Mouse (Mus musculus) CH12.LX (cell line): Measurements from ENCODE around the gene Btbd19. TPM values are rescaled to one million over a fixed set of nuclear protein-coding genes. Genes with fewer than 3 reads are reported as not detected.

Experiments used
- DNase-seq: peaks from one replicate; pipeline ENCODE4 v3.0.0-alpha.2; 2013; ENCODE audit errors: extremely low read depth
- H3K27ac ChIP-seq: 2 replicates; pipeline ENCODE4 v1.5.1; 2012; ENCODE audit warnings: low read depth, mild to moderate bottlenecking, control low read depth, moderate library complexity; ENCODE audit not compliant: insufficient read depth
- H3K27me3 ChIP-seq: replicated peaks from 2 replicates; pipeline ENCODE3; 2012; ENCODE audit warnings: inconsistent platforms
- H3K36me3 ChIP-seq, 2 experiments: replicated peaks in 1 of 2; 2 replicates each; pipeline versions ENCODE3 to v1.6.1; 2012; ENCODE audit warnings: inconsistent platforms in 1 of 2, low read length in 1 of 2, mild to moderate bottlenecking in 1 of 2, mixed read lengths in 1 of 2, moderate library complexity in 1 of 2; ENCODE audit not compliant: control insufficient read depth in 1 of 2, insufficient read depth in 1 of 2
- H3K4me1 ChIP-seq, 2 experiments: 2 replicates each; pipeline ENCODE4 v1.6.1; 2012; ENCODE audit warnings: inconsistent platforms in 1 of 2, moderate library complexity in 1 of 2; ENCODE audit not compliant: insufficient read depth in 2 of 2, control insufficient read depth in 1 of 2
- H3K4me2 ChIP-seq: 2 replicates; pipeline ENCODE4 v1.6.1; 2012; ENCODE audit warnings: low read depth, mild to moderate bottlenecking, control low read depth; ENCODE audit not compliant: poor library complexity, insufficient read depth, severe bottlenecking
- H3K4me3 ChIP-seq, 3 experiments: fragments of 150-350 bp in 1 of 3; sonication (generic) in 1 of 3; replicated peaks in 1 of 3; 2 replicates each; pipeline versions ENCODE3 to v1.5.1; 2011 to 2012; ENCODE audit warnings: low read depth in 2 of 3, low read length in 2 of 3, mild to moderate bottlenecking in 2 of 3, moderate library complexity in 2 of 3, control low read depth in 1 of 3, improper control_type of control experiment in 1 of 3, inconsistent platforms in 1 of 3, mixed read lengths in 1 of 3; ENCODE audit not compliant: poor library complexity in 1 of 3
- H3K79me2 ChIP-seq: replicated peaks from 2 replicates; pipeline ENCODE4 v1.6.1; 2012; ENCODE audit warnings: mild to moderate bottlenecking, moderate library complexity; ENCODE audit not compliant: control insufficient read depth, poor library complexity, insufficient read depth, severe bottlenecking; ENCODE audit errors: extremely low read depth
- H3K9ac ChIP-seq: 2 replicates; pipeline ENCODE4 v1.6.1; 2012; ENCODE audit warnings: low read depth, mild to moderate bottlenecking, control low read depth, moderate library complexity; ENCODE audit not compliant: insufficient read depth
- H3K9me3 ChIP-seq: replicated peaks from 2 replicates; pipeline ENCODE3; 2012; ENCODE audit warnings: low read length, inconsistent platforms, mixed read lengths
- CHD1 ChIP-seq: IDR thresholded peaks from 2 replicates; pipeline ENCODE4 v1.6.1; 2012; ENCODE audit warnings: low read depth, low read length, improper control_type of control experiment, inconsistent platforms
- CHD2 ChIP-seq: IDR thresholded peaks from 2 replicates; pipeline ENCODE4 v1.6.1; 2011; ENCODE audit warnings: low read length, improper control_type of control experiment
- E2F4 ChIP-seq: IDR thresholded peaks from 2 replicates; pipeline ENCODE4 v1.6.1; 2011; ENCODE audit warnings: low read depth, low read length, improper control_type of control experiment; ENCODE audit not compliant: insufficient replicate concordance
- ELF1 ChIP-seq: IDR thresholded peaks from 2 replicates; pipeline ENCODE4 v1.6.1; 2014; ENCODE audit warnings: low read depth, mild to moderate bottlenecking, inconsistent platforms, low read length, improper control_type of control experiment
- ETS1 ChIP-seq: conservative IDR thresholded peaks from 2 replicates; pipeline ENCODE4 v1.6.1; 2012; ENCODE audit warnings: low read depth, mild to moderate bottlenecking, inconsistent platforms, low read length, improper control_type of control experiment, moderate library complexity
- GABPA ChIP-seq: IDR thresholded peaks from 2 replicates; pipeline ENCODE4 v1.6.1; 2012; ENCODE audit warnings: low read depth, low read length, improper control_type of control experiment, inconsistent platforms; ENCODE audit not compliant: insufficient replicate concordance
- IRF4 ChIP-seq: IDR thresholded peaks from 2 replicates; pipeline ENCODE4 v1.6.1; 2014; ENCODE audit warnings: low read depth, mild to moderate bottlenecking, inconsistent platforms, low read length, improper control_type of control experiment
- MAFK ChIP-seq: IDR thresholded peaks from 2 replicates; pipeline ENCODE4 v1.6.1; 2011; ENCODE audit warnings: low read length, improper control_type of control experiment; ENCODE audit not compliant: insufficient replicate concordance
- MAX ChIP-seq: IDR thresholded peaks from 2 replicates; pipeline ENCODE4 v1.6.1; 2011; ENCODE audit warnings: low read length, improper control_type of control experiment
- POLR2A ChIP-seq: IDR thresholded peaks from 2 replicates; pipeline ENCODE4 v1.6.1; 2011; ENCODE audit warnings: low read depth, mild to moderate bottlenecking, improper control_type of control experiment, low read length
- POLR2AphosphoS2 ChIP-seq: IDR thresholded peaks from 2 replicates; pipeline ENCODE4 v1.6.1; 2011; ENCODE audit warnings: low read depth, low read length, improper control_type of control experiment
- RAD21 ChIP-seq: IDR thresholded peaks from 2 replicates; pipeline ENCODE4 v1.6.1; 2011; ENCODE audit warnings: low read depth, mild to moderate bottlenecking, low read length, improper control_type of control experiment, moderate library complexity
- RCOR1 ChIP-seq: conservative IDR thresholded peaks from 2 replicates; pipeline ENCODE4 v1.6.1; 2012; ENCODE audit warnings: low read depth, mild to moderate bottlenecking, inconsistent platforms, low read length, improper control_type of control experiment
- SMC3 ChIP-seq: IDR thresholded peaks from 2 replicates; pipeline ENCODE4 v1.6.1; 2011; ENCODE audit warnings: low read depth, low read length, improper control_type of control experiment
- USF2 ChIP-seq: conservative IDR thresholded peaks from 2 replicates; pipeline ENCODE4 v1.6.1; 2011; ENCODE audit warnings: low read depth, low read length, improper control_type of control experiment
- ZKSCAN1 ChIP-seq: IDR thresholded peaks from 2 replicates; pipeline ENCODE4 v1.6.1; 2012; ENCODE audit warnings: low read depth, inconsistent platforms, low read length, improper control_type of control experiment, borderline replicate concordance
- ZMIZ1 ChIP-seq: IDR thresholded peaks from 2 replicates; pipeline ENCODE4 v1.6.1; 2012; ENCODE audit warnings: low read depth, mild to moderate bottlenecking, inconsistent platforms, low read length, improper control_type of control experiment
- ZNF384 ChIP-seq: IDR thresholded peaks from 2 replicates; pipeline ENCODE4 v1.6.1; 2012; ENCODE audit warnings: low read depth, low read length, improper control_type of control experiment, inconsistent platforms
- dilution Hi-C: fragments of 300-500 bp; cut with MboI; formaldehyde crosslinking; loops from 2 replicates; pipeline ENCODE4 v1.14.3; 2020; ENCODE audit warnings: low sequenced_read_pairs; ENCODE audit not compliant: extremely low pct_unique_long_range_greater_than_20kb, extremely low pct_ligation_motif_present
- in situ Hi-C: fragments of 300-500 bp; cut with MboI; formaldehyde crosslinking; loops from 3 replicates; pipeline ENCODE4 v1.14.3; 2019; ENCODE audit warnings: low sequenced_read_pairs, low pct_ligation_motif_present, low pct_unique_long_range_greater_than_20kb, mixed read lengths
- polyA plus RNA-seq: library from polyadenylated mRNA; unstranded; fragments of >175 nt; gene quantifications from 2 replicates; pipeline ENCODE4 v1.2.1, GENCODE M21; 2012; ENCODE audit warnings: low read depth; ENCODE audit not compliant: insufficient read length
- total RNA-seq, 2 experiments: library from RNA; depleted of rRNA; stranded (reverse); fragments of 300-350 nt in 1 of 2; fragments of >200 nt in 1 of 2; gene quantifications; 2 replicates each; pipeline ENCODE4 v1.2.3; 2012 to 2014

The Btbd19 gene
- total and polyA plus RNA-seq, 3 experiments, result 31.5 to 51.1 (median 36.3) TPM

DNA sequence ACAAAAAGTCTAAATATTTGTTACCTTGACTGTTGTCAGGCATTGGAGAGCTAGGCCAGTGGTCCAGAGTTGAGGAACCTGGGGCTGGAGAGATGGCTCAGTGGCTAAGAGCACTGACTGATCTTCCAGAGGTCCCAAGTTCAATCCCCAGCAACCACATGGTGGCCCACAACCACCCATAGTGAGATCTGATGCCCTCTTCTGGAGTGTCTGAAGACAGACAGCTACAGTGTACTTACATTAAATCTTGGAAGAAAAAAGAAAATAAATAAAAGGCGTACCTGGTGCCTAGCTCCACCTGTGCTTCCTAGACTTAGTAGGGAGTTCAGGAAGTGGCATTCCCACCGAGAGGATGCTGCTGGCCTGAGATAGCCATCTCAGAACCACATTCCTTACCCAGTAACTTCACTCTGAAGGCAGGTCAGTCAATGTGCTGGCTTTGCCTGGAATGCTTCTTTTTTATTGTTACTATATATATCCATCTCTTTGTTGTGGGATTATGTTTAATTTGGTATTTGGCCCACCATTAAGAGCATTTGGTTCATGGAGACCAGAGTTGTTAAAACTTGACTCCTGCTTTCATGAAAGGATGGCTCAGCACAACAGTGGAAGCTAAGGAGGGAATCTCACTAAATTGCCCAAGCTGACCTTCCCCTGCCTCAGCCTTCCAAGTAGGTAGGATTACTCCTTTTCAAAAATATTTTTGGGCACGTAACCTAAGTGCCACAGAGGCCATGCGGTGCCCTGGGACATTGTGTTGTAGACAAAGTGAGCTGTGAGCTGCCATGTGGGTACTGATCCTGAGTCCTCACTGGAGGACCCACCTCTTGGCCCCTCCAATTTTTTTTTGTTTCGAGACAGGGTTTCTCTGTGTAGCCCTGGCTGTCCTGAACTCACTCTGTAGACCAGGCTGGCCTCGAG lies 24.0 kb upstream of the Btbd19 start (continued):
- TF ChIP-seq SMC3 (no peak), RCOR1 (peak; percentile 79; the same call in 1 of the 2 replicates), E2F4 (no peak), RAD21 (no peak), ZKSCAN1 (no peak), IRF4 (no peak), ELF1 (no peak), GABPA (no peak), MAX (no peak), ZNF384 (no peak)

- Histone ChIP-seq H3K27ac (no peak overlapping the region), H3K79me2 (peaks cover 17% of the 10 kb centered on the region), H3K4me1 (peaks cover 8 to 27% of the 10 kb centered on the region in 2 experiments), H3K36me3 (peaks cover 53 to 61% of the 10 kb centered on the region in 2 experiments), H3K27me3 (no peaks in the 10 kb centered on the region), H3K9ac (no peak overlapping the region), H3K4me2 (no peak overlapping the region), H3K9me3 (no peaks in the 10 kb centered on the region), H3K4me3 (no peak overlapping the region)
- no peak for DNase-seq
- dilution Hi-C loops (no loop called here), in situ Hi-C loops (no loop called here)
- TF ChIP-seq IRF4 (no peak), ETS1 (0 out of 2 replicates have a peak, but pooled peaks have one; percentile 17)
Observed at GRCm38 (mm10) chr4:117148815-117149214, 23.3 kb upstream of the Btbd19 start.

- TF ChIP-seq MAFK (no peak), POLR2A (0 out of 2 replicates have a peak, but pooled peaks have one; percentile 18), POLR2AphosphoS2 (0 out of 2 replicates have a peak, but pooled peaks have one; percentile 15), USF2 (no peak), ZMIZ1 (peak; percentile 83; the same call in 1 of the 2 replicates), CHD1 (no peak), CHD2 (no peak; the same call in 1 of the 2 replicates)
- H3K9me3 ChIP-seq, result no peaks in the 10 kb centered on the region
- H3K4me3 ChIP-seq, result no peak overlapping the region
- no peak overlapping the region for H3K27ac ChIP-seq
- peaks cover 7 to 23% of the 10 kb centered on the region in 2 experiments for H3K4me1 ChIP-seq
- H3K4me2 ChIP-seq, result no peak overlapping the region
- in situ Hi-C loops, result no loop called here
- no peak for DNase-seq
- H3K79me2 ChIP-seq, result peaks cover 11% of the 10 kb centered on the region
- H3K36me3 ChIP-seq, result peaks cover 47 to 54% of the 10 kb centered on the region in 2 experiments
- dilution Hi-C loops, result no loop called here
- H3K9ac ChIP-seq, result no peak overlapping the region
- H3K27me3 ChIP-seq, result no peaks in the 10 kb centered on the region
Observed at GRCm38 (mm10) chr4:117148047-117148713, 22.7 kb upstream of the Btbd19 start.
